Mouse (Mus musculus) frontal cortex, postnatal 10 days (tissue): ENCODE measurements around the gene Ddx60.

ENCODE experiments used
- DNase-seq, 2 experiments: peaks; one replicate each; pipeline ENCODE4 v3.0.0; 2022; ENCODE audit warnings: low spot score in 2 of 2, mixed read lengths in 1 of 2

The Ddx60 gene

GRCm38 (mm10) chr8:61985703-61986475 is 58.0 kb downstream of the Ddx60 start:
- DNase-seq, result no peak

DNA sequence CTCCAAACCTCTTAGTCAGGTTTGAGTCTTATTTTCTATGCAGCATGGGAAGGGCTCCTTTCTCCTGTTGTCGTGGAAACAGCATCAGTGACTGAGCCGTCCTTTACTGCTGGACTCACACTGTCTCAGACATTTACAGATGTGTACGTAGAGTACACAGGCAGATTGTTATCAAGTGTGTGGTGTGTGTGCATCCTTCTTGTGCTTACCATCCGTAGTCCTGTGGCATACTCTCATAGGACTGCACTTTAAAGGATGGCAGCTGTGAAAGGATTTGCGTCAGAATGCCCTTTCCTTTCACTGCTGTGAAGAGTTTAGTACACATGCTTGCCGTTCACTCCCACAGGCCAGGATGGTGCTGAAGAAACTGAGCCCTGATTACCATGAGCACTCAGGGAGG is 61.6 kb downstream of the Ddx60 start:
- DNase-seq, result no peak

DNA sequence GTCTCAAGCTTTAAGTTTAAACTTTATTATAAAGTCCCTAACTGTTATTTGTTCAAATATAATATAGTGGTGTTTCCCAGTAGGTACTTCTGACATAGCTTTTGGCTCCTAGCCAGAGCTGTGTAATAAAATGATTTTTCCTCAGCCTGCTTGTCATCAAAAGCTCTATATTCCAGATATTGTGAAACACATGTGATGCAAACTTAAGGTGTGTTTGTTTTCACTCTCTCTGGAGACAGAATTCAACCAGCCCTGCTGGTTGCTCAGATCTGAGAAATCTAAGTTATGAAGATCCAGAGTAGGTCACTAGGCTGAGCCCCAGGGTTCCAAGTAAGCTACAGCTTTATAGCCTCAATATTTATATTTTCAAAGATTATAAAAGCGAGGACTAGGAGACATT is 64.9 kb downstream of the Ddx60 start:
- DNase-seq, result no peak

GRCm38 (mm10) chr8:61997125-61997524 is 69.2 kb downstream of the Ddx60 start:
- DNase-seq, result no peak

DNA sequence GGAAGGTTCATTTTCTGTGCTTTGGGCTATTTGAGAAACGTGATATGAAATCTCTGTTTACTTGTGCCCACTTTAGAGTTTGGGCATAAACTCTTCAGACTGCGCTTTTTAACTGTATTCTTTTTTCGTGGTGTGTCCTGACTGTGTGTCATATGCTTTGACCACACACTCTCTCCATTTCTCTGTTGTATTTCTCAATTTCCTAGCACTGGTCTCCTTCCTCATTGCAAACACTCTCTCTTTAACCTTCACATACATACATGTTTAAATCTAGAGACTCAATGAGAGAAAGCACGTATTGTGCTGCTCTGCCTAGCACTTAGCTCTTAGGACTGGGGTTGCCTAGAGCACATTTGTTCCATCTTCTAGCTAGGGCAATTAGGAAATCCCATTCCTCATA is 86.3 kb downstream of the Ddx60 start:
- no peak for DNase-seq

DNA sequence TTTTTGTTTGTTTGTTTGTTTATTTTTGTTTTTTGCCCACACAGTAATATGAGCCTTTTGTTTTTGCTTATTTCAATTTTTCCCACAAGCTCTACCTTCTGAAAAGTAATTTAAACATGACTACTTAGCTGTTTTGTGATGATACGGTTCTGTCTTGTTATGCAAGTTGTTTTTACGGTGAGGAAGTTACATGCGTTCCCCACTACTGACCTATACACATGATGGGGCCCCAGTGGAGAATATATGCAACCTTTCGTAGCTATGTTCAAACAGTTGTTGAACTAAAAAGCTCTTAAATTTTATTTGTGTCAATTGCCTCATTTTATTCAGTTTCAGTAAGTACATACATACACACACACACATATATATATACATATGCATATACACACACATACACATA is 86.7 kb downstream of the Ddx60 start:
- DNase-seq, result no peak

GRCm38 (mm10) chr8:62034351-62034750 is 106.5 kb downstream of the Ddx60 start:
- DNase-seq, result no peak

GRCm38 (mm10) chr8:62046809-62047208 is 118.9 kb downstream of the Ddx60 start:
- DNase-seq, result no peak

- peak in 1 of 2 experiments; percentile 8 for DNase-seq
These were observed 132.5 kb downstream of the Ddx60 start for GRCm38 (mm10) chr8:62060357-62060756.

- DNase-seq, result no peak
These were observed 140.4 kb downstream of the Ddx60 start for GRCm38 (mm10) chr8:62068305-62068704.

DNA sequence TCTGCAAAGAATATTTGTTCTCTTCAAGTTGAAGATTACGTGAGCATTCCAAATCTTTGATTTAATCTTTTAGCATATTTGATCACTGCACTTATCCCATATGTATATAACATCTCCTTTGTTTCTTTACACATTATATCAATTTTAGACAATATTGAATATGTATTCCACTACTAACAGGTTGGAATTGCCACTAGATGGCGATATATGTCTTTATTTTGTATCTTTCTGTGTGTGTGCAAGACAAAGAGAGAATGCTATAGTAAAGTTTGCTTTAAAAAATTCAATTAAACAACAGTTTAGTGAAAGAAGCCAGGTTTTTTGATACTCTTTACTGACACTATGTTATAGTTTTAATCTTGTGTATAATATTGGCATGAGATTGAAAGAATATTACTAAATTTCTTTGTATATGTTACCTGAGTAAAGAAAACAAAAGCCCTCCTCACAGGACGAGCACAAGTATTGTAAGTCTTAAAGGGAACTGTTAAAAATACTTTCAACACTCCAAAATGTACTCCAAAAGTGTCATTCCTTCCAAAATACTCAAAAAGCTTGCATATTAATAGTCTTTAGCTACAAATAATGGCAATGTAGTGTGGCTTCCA is 152.4 kb downstream of the Ddx60 start:
- DNase-seq, result no peak

- no peak for DNase-seq
These were observed 153.9 kb downstream of the Ddx60 start for GRCm38 (mm10) chr8:62081804-62082203.
